ENCODE assay signal across 12 mouse cellular contexts in the genomic region with DNA sequence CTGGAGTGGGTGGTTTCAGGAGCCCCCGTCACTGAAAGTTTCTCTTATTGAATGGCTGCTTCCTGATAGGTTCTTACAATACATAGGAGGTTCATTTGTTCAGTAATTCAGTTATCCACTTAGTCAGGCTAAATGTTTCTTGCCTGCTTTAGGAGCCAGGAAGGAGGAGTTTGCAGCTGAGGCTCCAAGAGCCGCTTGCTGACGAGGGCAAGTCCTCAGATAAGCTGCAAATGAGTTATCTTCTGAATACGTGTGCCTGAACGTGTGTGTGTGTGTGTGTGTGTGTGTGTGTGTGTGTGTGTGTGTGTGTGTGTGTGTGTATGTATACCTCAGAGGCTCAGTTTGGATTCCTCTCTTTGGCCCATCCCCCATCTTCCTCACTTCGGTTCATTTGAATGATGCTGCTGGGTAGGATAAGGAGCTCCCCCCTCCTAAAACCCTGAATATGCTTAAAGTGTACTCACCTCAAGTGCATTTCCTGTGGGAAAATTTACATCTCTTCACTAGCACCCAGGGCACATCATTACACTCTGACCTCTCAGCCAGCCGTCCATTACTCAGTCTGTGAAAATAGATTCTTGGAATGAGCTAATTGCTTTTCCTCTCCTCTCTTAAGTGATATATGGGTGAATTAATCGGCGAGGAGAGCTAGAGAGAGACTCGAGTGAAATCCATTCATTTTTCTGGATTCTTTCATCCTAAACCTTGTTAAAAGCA. TPM values are rescaled to one million over a fixed set of nuclear protein-coding genes. Genes with fewer than 3 reads are reported as not detected.
DNase-seq lines count a peak whose midpoint lies in the region; ATAC-seq lines count a peak whose summit lies in the region.
"Had no signal": no experiment of that assay in that cellular context is flagged by ENCODE, and none has a peak within 500 bp of the region (broad histone marks: within the 10 kb centered on the region; RNA-seq: fewer than 3 reads in every experiment).

No protein-coding gene starts in this region.

- DNase-seq in heart, embryonic 10.5 days (ENCODE audit: low spot score), result no peak
- no peak for DNase-seq in heart, adult 18-20 months
- no peak for DNase-seq in lung, adult 18-20 months
- no peak for DNase-seq in right cerebral cortex, postnatal 36 days (ENCODE audit: low spot score in 2 of 2)
- no peak for DNase-seq in adrenal gland, postnatal 36 days
- DNase-seq: adrenal gland, postnatal 10 days; B cell, adult 2 months; gastrocnemius, postnatal 25 days had no signal

- H3K4me2 ChIP-seq in lung, embryonic 15.5 days, result no peak overlapping the region
- H3K4me2 ChIP-seq in neural tube, embryonic 15.5 days, result no peak overlapping the region
- H3K4me2 ChIP-seq: midbrain, embryonic 12.5 days had no signal

- 33% methylated on average over 10 of the region's 10 CpGs for WGBS in heart, embryonic 10.5 days
- WGBS in lung, embryonic 15.5 days, result 25% methylated on average over 10 of the region's 10 CpGs
- 40% methylated on average over 10 of the region's 10 CpGs for WGBS in neural tube, embryonic 15.5 days

- H3K27ac ChIP-seq in heart, embryonic 10.5 days, result peak overlapping the region; percentile 74
- peak overlapping the region; percentile 91; the same call in 1 of the 2 replicates for H3K27ac ChIP-seq in lung, embryonic 15.5 days
- H3K27ac ChIP-seq in neural tube, embryonic 15.5 days (replicated peaks), result no peak overlapping the region; the same call in 1 of the 2 replicates
- H3K27ac ChIP-seq: midbrain, embryonic 12.5 days had no signal

- no peaks in the 10 kb centered on the region for H3K27me3 ChIP-seq in heart, embryonic 10.5 days (ENCODE audit: insufficient read depth, poor library complexity, severe bottlenecking)
- no peaks in the 10 kb centered on the region for H3K27me3 ChIP-seq in lung, embryonic 15.5 days
- H3K27me3 ChIP-seq in neural tube, embryonic 15.5 days (replicated peaks), result no peaks in the 10 kb centered on the region
- H3K27me3 ChIP-seq: midbrain, embryonic 12.5 days had no signal

- ATAC-seq in lung, embryonic 15.5 days (ENCODE audit: borderline replicate concordance, extremely low read depth, low FRiP score, low TSS enrichment), result no peak
- peak; percentile 88 for ATAC-seq in erythroid progenitor cell, adult 5-6 weeks (replicated peaks; ENCODE audit: low FRiP score, poor library complexity, severe bottlenecking)
- peak; percentile 48 for ATAC-seq in neural tube, embryonic 15.5 days (ENCODE audit: low FRiP score)

- no peak overlapping the region for H3K9ac ChIP-seq in lung, embryonic 15.5 days
- no peak overlapping the region for H3K9ac ChIP-seq in neural tube, embryonic 15.5 days (replicated peaks)
- H3K9ac ChIP-seq: midbrain, embryonic 12.5 days had no signal

- H3K36me3 ChIP-seq in heart, embryonic 10.5 days, result peaks cover 35% of the 10 kb centered on the region
- peaks cover 14% of the 10 kb centered on the region; the same call in 1 of the 2 replicates for H3K36me3 ChIP-seq in lung, embryonic 15.5 days
- H3K36me3 ChIP-seq in neural tube, embryonic 15.5 days, result peaks cover 12% of the 10 kb centered on the region
- H3K36me3 ChIP-seq: midbrain, embryonic 12.5 days had no signal

- H3K9me3 ChIP-seq in heart, embryonic 10.5 days, result no peaks in the 10 kb centered on the region
- no peaks in the 10 kb centered on the region for H3K9me3 ChIP-seq in lung, embryonic 15.5 days
- no peaks in the 10 kb centered on the region for H3K9me3 ChIP-seq in neural tube, embryonic 15.5 days (replicated peaks)
- H3K9me3 ChIP-seq: midbrain, embryonic 12.5 days had no signal

- peaks cover 68% of the 10 kb centered on the region for H3K4me1 ChIP-seq in heart, embryonic 10.5 days
- H3K4me1 ChIP-seq in lung, embryonic 15.5 days, result peaks cover 56% of the 10 kb centered on the region
- H3K4me1 ChIP-seq in neural tube, embryonic 15.5 days, result peaks cover 17% of the 10 kb centered on the region
- H3K4me1 ChIP-seq: midbrain, embryonic 12.5 days had no signal

- no peak overlapping the region for H3K4me3 ChIP-seq in heart, embryonic 10.5 days
- H3K4me3 ChIP-seq in lung, embryonic 15.5 days, result no peak overlapping the region
- no peak overlapping the region for H3K4me3 ChIP-seq in neural tube, embryonic 15.5 days (replicated peaks)
- H3K4me3 ChIP-seq: midbrain, embryonic 12.5 days had no signal

RNA-seq across cellular contexts. Expression of a gene that starts 35.3 kb away (rescaled TPM):
- 24.2 and 32.9 TPM in 2 replicates for polyA plus RNA-seq in heart, embryonic 10.5 days (2016; fragmentation: Nextera tagmentation; extraction: Ambion mirVana)
- 10 to 100 TPM; 48.1 to 54.5 TPM for total RNA-seq in heart, adult 18-20 months (2021)
- polyA plus RNA-seq in lung, embryonic 15.5 days (2015; fragmentation: Nextera tagmentation; extraction: Ambion mirVana), result 22.5 and 23.4 TPM in 2 replicates
- total RNA-seq in erythroid progenitor cell, adult 5-6 weeks (2015; ENCODE audit: low replicate concordance), result 1.7 and 4.7 TPM in 2 replicates
- 2.4 and 4.1 TPM in 2 replicates for total RNA-seq in erythroid progenitor cell, adult 5-6 weeks (2017; ENCODE audit: low replicate concordance)
- polyA plus RNA-seq in neural tube, embryonic 15.5 days (2015; fragmentation: Nextera tagmentation; extraction: Ambion mirVana), result 13.7 and 16.8 TPM in 2 replicates
- total RNA-seq in adrenal gland, postnatal 36 days (2021), result 1 to 10 TPM; 5.7 to 5.8 TPM

RNA-seq across cellular contexts. Expression of a gene that starts 39.0 kb away (rescaled TPM):
- 4.3 and 4.5 TPM in 2 replicates for polyA plus RNA-seq in heart, embryonic 10.5 days (2016; fragmentation: Nextera tagmentation; extraction: Ambion mirVana)
- 1 to 10 TPM; 1.0 to 2.9 TPM for total RNA-seq in heart, adult 18-20 months (2021)
- polyA plus RNA-seq in lung, embryonic 15.5 days (2015; fragmentation: Nextera tagmentation; extraction: Ambion mirVana), result 4.5 and 4.7 TPM in 2 replicates
- total RNA-seq in erythroid progenitor cell, adult 5-6 weeks (2015; ENCODE audit: low replicate concordance), result 1.7 and 8.3 TPM in 2 replicates
- total RNA-seq in erythroid progenitor cell, adult 5-6 weeks (2017; ENCODE audit: low replicate concordance), result not detected in 2 replicates
- polyA plus RNA-seq in neural tube, embryonic 15.5 days (2015; fragmentation: Nextera tagmentation; extraction: Ambion mirVana), result 4.5 and 6.6 TPM in 2 replicates
- 1 to 10 TPM; 1.4 to 1.7 TPM for total RNA-seq in adrenal gland, postnatal 36 days (2021)

Comparison
In these comparisons a context has a peak if more than half of its experiments do, and no peak if none do; other contexts are left out.
1. RNA of a gene that starts 35.3 kb away (total RNA-seq): 48.1 to 54.5 TPM in heart, adult 18-20 months; 5.7 to 5.8 TPM in adrenal gland, postnatal 36 days and 1.7 to 4.7 TPM in erythroid progenitor cell, adult 5-6 weeks; every median in the first group is over 4 times any median in the second.